Mouse (Mus musculus): ENCODE data around the gene Rnf182. TPM values are rescaled to one million over a fixed set of nuclear protein-coding genes. Genes with fewer than 3 reads are reported as not detected.

The Rnf182 gene
- polyA plus RNA-seq, 1 experiment: not detected

GRCm38 (mm10) chr13:43711708-43712314 lies 96.3 kb downstream of the Rnf182 start:
- Histone ChIP-seq H3K4me1 (ENCODE audit: control insufficient read depth, insufficient read depth, low read length) (no peaks in the 10 kb centered on the region), H3K27ac (ENCODE audit: insufficient read depth, low read depth, low read length) (no peak overlapping the region), H3K4me3 (ENCODE audit: insufficient read depth, low read length) (no peak overlapping the region)
- no peak for TF ChIP-seq CTCF (IDR thresholded peaks at IDR 0.05; ENCODE audit: low read depth, low read length)
- TF ChIP-seq POLR2A (IDR thresholded peaks at IDR 0.05; ENCODE audit: borderline replicate concordance, low read depth, low read length): no peak

GRCm38 (mm10) chr13:43714741-43715140 lies 99.2 kb downstream of the Rnf182 start:
- Histone ChIP-seq H3K4me1 (ENCODE audit: control insufficient read depth, insufficient read depth, low read length) (no peaks in the 10 kb centered on the region), H3K4me3 (ENCODE audit: insufficient read depth, low read length) (no peak overlapping the region), H3K27ac (ENCODE audit: insufficient read depth, low read depth, low read length) (no peak overlapping the region)
- TF ChIP-seq POLR2A (IDR thresholded peaks at IDR 0.05; ENCODE audit: borderline replicate concordance, low read depth, low read length): no peak
- TF ChIP-seq CTCF (IDR thresholded peaks at IDR 0.05; ENCODE audit: low read depth, low read length): no peak

- Histone ChIP-seq H3K4me3 (ENCODE audit: insufficient read depth, low read length) (no peak overlapping the region), H3K4me1 (ENCODE audit: control insufficient read depth, insufficient read depth, low read length) (no peaks in the 10 kb centered on the region), H3K27ac (ENCODE audit: insufficient read depth, low read depth, low read length) (no peak overlapping the region)
- TF ChIP-seq POLR2A (IDR thresholded peaks at IDR 0.05; ENCODE audit: borderline replicate concordance, low read depth, low read length): no peak
- TF ChIP-seq CTCF (IDR thresholded peaks at IDR 0.05; ENCODE audit: low read depth, low read length): no peak
These were observed 100.0 kb downstream of the Rnf182 start for GRCm38 (mm10) chr13:43715466-43715865.

- TF ChIP-seq CTCF (IDR thresholded peaks at IDR 0.05; ENCODE audit: low read depth, low read length) (no peak), POLR2A (IDR thresholded peaks at IDR 0.05; ENCODE audit: borderline replicate concordance, low read depth, low read length) (no peak)
These were observed 101.1 kb downstream of the Rnf182 start for GRCm38 (mm10) chr13:43716514-43717036.

GRCm38 (mm10) chr13:43718173-43718572 lies 102.7 kb downstream of the Rnf182 start:
- Histone ChIP-seq H3K4me1 (ENCODE audit: control insufficient read depth, insufficient read depth, low read length) (no peaks in the 10 kb centered on the region), H3K4me3 (ENCODE audit: insufficient read depth, low read length) (no peak overlapping the region), H3K27ac (ENCODE audit: insufficient read depth, low read depth, low read length) (no peak overlapping the region)
- TF ChIP-seq POLR2A (IDR thresholded peaks at IDR 0.05; ENCODE audit: borderline replicate concordance, low read depth, low read length) (no peak), CTCF (IDR thresholded peaks at IDR 0.05; ENCODE audit: low read depth, low read length) (no peak)

More at GRCm38 (mm10) chr13:43716514-43717036, 101.1 kb downstream of the Rnf182 start:
- Histone ChIP-seq H3K4me1 (ENCODE audit: control insufficient read depth, insufficient read depth, low read length) (no peaks in the 10 kb centered on the region), H3K4me3 (ENCODE audit: insufficient read depth, low read length) (no peak overlapping the region), H3K27ac (ENCODE audit: insufficient read depth, low read depth, low read length) (no peak overlapping the region)

GRCm38 (mm10) chr13:43720496-43720895 lies 105.0 kb downstream of the Rnf182 start:
- Histone ChIP-seq H3K4me1 (ENCODE audit: control insufficient read depth, insufficient read depth, low read length) (no peaks in the 10 kb centered on the region), H3K27ac (ENCODE audit: insufficient read depth, low read depth, low read length) (no peak overlapping the region), H3K4me3 (ENCODE audit: insufficient read depth, low read length) (no peak overlapping the region)
- TF ChIP-seq POLR2A (IDR thresholded peaks at IDR 0.05; ENCODE audit: borderline replicate concordance, low read depth, low read length) (no peak), CTCF (IDR thresholded peaks at IDR 0.05; ENCODE audit: low read depth, low read length) (no peak)

Other genes with a start within 250 kb of the Rnf182 start
- gene Nol7, start 217.3 kb upstream of the Rnf182 start, polyA plus RNA-seq (2012; ENCODE audit: insufficient read depth, insufficient read length, missing spikeins): 81.1 and 96.7 TPM in 2 replicates
- gene Ranbp9, start 134.4 kb upstream of the Rnf182 start, polyA plus RNA-seq (2012; ENCODE audit: insufficient read depth, insufficient read length, missing spikeins): 67.9 and 82.6 TPM in 2 replicates
- gene Mcur1, start 55.5 kb upstream of the Rnf182 start, polyA plus RNA-seq (2012; ENCODE audit: insufficient read depth, insufficient read length, missing spikeins): 40.0 and 40.2 TPM in 2 replicates
- 43.3 and 44.5 TPM in 2 replicates for gene Cd83, start 169.1 kb downstream of the Rnf182 start, polyA plus RNA-seq (2012; ENCODE audit: insufficient read depth, insufficient read length, missing spikeins)